In the genomic region with DNA sequence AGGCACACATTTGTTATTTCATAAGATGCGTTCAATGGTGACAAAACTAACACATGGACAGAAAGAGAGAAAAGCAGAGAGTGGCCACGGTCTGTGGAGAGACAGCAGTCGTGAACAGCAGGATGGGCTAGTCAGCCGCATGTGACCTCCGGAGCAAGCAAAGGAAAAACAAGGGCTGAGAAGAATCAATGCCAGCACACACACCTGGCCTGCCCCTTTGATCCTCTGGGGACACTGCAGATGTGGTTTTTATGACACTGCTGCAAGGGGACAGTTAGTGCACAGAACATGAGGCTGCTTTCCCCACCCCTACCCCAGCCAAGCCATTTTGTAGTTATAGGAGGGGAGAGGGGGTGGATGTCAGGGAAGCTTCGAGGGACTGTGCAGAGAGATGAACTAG, we compare ENCODE assay signal across 26 mouse cellular contexts. TPM values are rescaled to one million over a fixed set of nuclear protein-coding genes. Genes with fewer than 3 reads are reported as not detected.
DNase-seq lines count a peak whose midpoint lies in the region; ATAC-seq and TF ChIP-seq lines count a peak whose summit lies in the region.
"Had no signal": no experiment of that assay in that cellular context is flagged by ENCODE, and none has a peak within 500 bp of the region (broad histone marks: within the 10 kb centered on the region; RNA-seq: fewer than 3 reads in every experiment).

No protein-coding gene starts in this region.

- peak; percentile 38 for DNase-seq in liver, postnatal 0 days
- DNase-seq in liver, embryonic 11.5 days (ENCODE audit: low spot score) = no peak
- peak; percentile 43 for DNase-seq in thymus, postnatal 0 days (ENCODE audit: low spot score)
- DNase-seq in thymus, postnatal 36 days = no peak
- peak; percentile 48 for DNase-seq in splenic B cell, adult 2 months (ENCODE audit: low read depth, low spot score)
- DNase-seq in gastrocnemius, postnatal 10 days = no peak
- DNase-seq in left cerebral cortex, postnatal 14 days (ENCODE audit: low spot score in 2 of 2) = no peak
- DNase-seq: adrenal gland, adult 8-10 months; adrenal gland, postnatal 14 days; adrenal gland, postnatal 36 days; cerebellum, adult 11 months; cerebellum, adult 18-20 months; cerebellum, adult 8-10 months; cerebellum, postnatal 10 days; cerebellum, postnatal 25 days had no signal

- H3K27ac ChIP-seq in liver, postnatal 0 days (ENCODE audit: low read depth) = no peak overlapping the region; the same call in 1 of the 2 replicates
- no peak overlapping the region for H3K27ac ChIP-seq in liver, embryonic 11.5 days (ENCODE audit: low read depth, low read length)
- H3K27ac ChIP-seq in bone marrow, adult 2 months (ENCODE audit: control insufficient read depth, insufficient read depth, low read depth, low read length, poor library complexity) = peak overlapping the region; percentile 22; the same call in 1 of the 2 replicates
- H3K27ac ChIP-seq: embryonic facial prominence, embryonic 10.5 days; embryonic facial prominence, embryonic 12.5 days; forebrain, embryonic 10.5 days; forebrain, embryonic 12.5 days had no signal

- no peak overlapping the region for H3K4me2 ChIP-seq in liver, postnatal 0 days (ENCODE audit: low read depth, low read length)
- H3K4me2 ChIP-seq in liver, embryonic 11.5 days = no peak overlapping the region
- H3K4me2 ChIP-seq: embryonic facial prominence, embryonic 12.5 days; forebrain, embryonic 12.5 days had no signal

- H3K27me3 ChIP-seq in liver, postnatal 0 days (ENCODE audit: insufficient read depth, low read length) = no peaks in the 10 kb centered on the region
- no peaks in the 10 kb centered on the region for H3K27me3 ChIP-seq in liver, embryonic 11.5 days (replicated peaks; ENCODE audit: control insufficient read depth, insufficient read depth, low read length)
- H3K27me3 ChIP-seq in splenic B cell, adult 2 months (ENCODE audit: control insufficient read depth, insufficient read depth, low read length, poor library complexity, severe bottlenecking) = no peaks in the 10 kb centered on the region
- H3K27me3 ChIP-seq: embryonic facial prominence, embryonic 12.5 days; forebrain, embryonic 12.5 days; Patski had no signal

- H3K9ac ChIP-seq in liver, postnatal 0 days (replicated peaks) = no peak overlapping the region
- H3K9ac ChIP-seq in liver, embryonic 11.5 days (ENCODE audit: low read depth, low read length) = no peak overlapping the region
- H3K9ac ChIP-seq: embryonic facial prominence, embryonic 12.5 days; forebrain, embryonic 12.5 days had no signal

- no peak overlapping the region for H3K4me3 ChIP-seq in liver, postnatal 0 days (ENCODE audit: low read depth, low read length)
- no peak overlapping the region for H3K4me3 ChIP-seq in liver, embryonic 11.5 days (ENCODE audit: low read depth, low read length)
- no peak overlapping the region for H3K4me3 ChIP-seq in bone marrow, adult 2 months (replicated peaks; ENCODE audit: control insufficient read depth, low read depth, low read length)
- H3K4me3 ChIP-seq: embryonic facial prominence, embryonic 10.5 days; embryonic facial prominence, embryonic 12.5 days; erythroblast, embryonic 14.5 days; forebrain, embryonic 10.5 days; forebrain, embryonic 12.5 days had no signal

- no peak for TF ChIP-seq POLR2A in bone marrow, adult 2 months (IDR thresholded peaks at IDR 0.05; ENCODE audit: borderline replicate concordance, control insufficient read depth, low read depth, low read length)

- no peak for TF ChIP-seq EP300 in liver, postnatal 0 days (IDR thresholded peaks at IDR 0.05; ENCODE audit: low read depth)

- no peaks in the 10 kb centered on the region for H3K4me1 ChIP-seq in liver, postnatal 0 days (ENCODE audit: insufficient read depth)
- peaks cover 16% of the 10 kb centered on the region for H3K4me1 ChIP-seq in liver, embryonic 11.5 days (replicated peaks; ENCODE audit: control insufficient read depth, insufficient read depth, low read length)
- no peaks in the 10 kb centered on the region; the same call in 1 of the 2 replicates for H3K4me1 ChIP-seq in bone marrow, adult 2 months (ENCODE audit: control insufficient read depth, insufficient read depth, low read length)

- 68% methylated on average over 6 of the region's 6 CpGs for WGBS in liver, postnatal 0 days (ENCODE audit: insufficient replicate concordance)
- 86% methylated on average over 6 of the region's 6 CpGs for WGBS in liver, embryonic 11.5 days
- 72% methylated on average over 6 of the region's 6 CpGs for WGBS in bone marrow, adult 2 months

- intact Hi-C loops in left cerebral cortex, postnatal 14 days (cut with DNase I) = no loop called here

- H3K9me3 ChIP-seq in liver, postnatal 0 days (ENCODE audit: low read length) = no peaks in the 10 kb centered on the region
- no peaks in the 10 kb centered on the region for H3K9me3 ChIP-seq in liver, embryonic 11.5 days (ENCODE audit: control insufficient read depth, low read length)
- H3K9me3 ChIP-seq: embryonic facial prominence, embryonic 10.5 days; embryonic facial prominence, embryonic 12.5 days; forebrain, embryonic 10.5 days; forebrain, embryonic 12.5 days; G1E had no signal

- no peak for TF ChIP-seq CTCF in liver, postnatal 0 days (IDR thresholded peaks at IDR 0.05; ENCODE audit: low read depth)
- TF ChIP-seq CTCF in bone marrow, adult 2 months (IDR thresholded peaks at IDR 0.05; ENCODE audit: control insufficient read depth, insufficient read depth, low read length) = no peak

- peak; percentile 74 for ATAC-seq in liver, postnatal 0 days
- ATAC-seq in liver, embryonic 11.5 days (replicated peaks; ENCODE audit: low FRiP score) = no peak
- ATAC-seq: activated CD4-positive, CD25-positive, alpha-beta regulatory T cell, adult 4 months; forebrain, embryonic 14.5 days; forebrain, embryonic 16.5 days; Patski had no signal

- peaks cover 3% of the 10 kb centered on the region; the same call in 1 of the 2 replicates for H3K36me3 ChIP-seq in liver, postnatal 0 days (replicated peaks; ENCODE audit: insufficient read depth, low read length)
- H3K36me3 ChIP-seq in liver, embryonic 11.5 days (ENCODE audit: control insufficient read depth, insufficient read depth, low read length) = no peaks in the 10 kb centered on the region
- no peaks in the 10 kb centered on the region for H3K36me3 ChIP-seq in splenic B cell, adult 2 months (ENCODE audit: control insufficient read depth, insufficient read depth, low read length, poor library complexity, severe bottlenecking)
- H3K36me3 ChIP-seq: embryonic facial prominence, embryonic 10.5 days; embryonic facial prominence, embryonic 12.5 days; forebrain, embryonic 10.5 days; forebrain, embryonic 12.5 days had no signal

RNA-seq across cellular contexts. Expression of a gene that starts 33.0 kb away (rescaled TPM):
- 1.6 TPM in 2 replicates for polyA plus RNA-seq in liver, postnatal 0 days (2015; fragmentation: Nextera tagmentation; extraction: Ambion mirVana)
- 10.7 and 10.9 TPM in 2 replicates for polyA plus RNA-seq in liver, embryonic 11.5 days (2014; fragmentation: Nextera tagmentation; extraction: Ambion mirVana)
- 7.6 and 9.0 TPM in 2 replicates for polyA plus RNA-seq in thymus, postnatal 0 days (2015; fragmentation: Nextera tagmentation; extraction: Ambion mirVana)
- polyA plus RNA-seq in bone marrow, adult 2 months (2011; ENCODE audit: insufficient read depth, insufficient read length, low replicate concordance, missing spikeins) = 1.7 and 2.7 TPM in 2 replicates
- 1 to 10 TPM; 8.8 to 9.8 TPM for total RNA-seq in gastrocnemius, postnatal 10 days (2021)
- 10 to 100 TPM; 20.4 to 21.3 TPM for total RNA-seq in left cerebral cortex, postnatal 14 days (2021)

Comparison
In these comparisons a context has a peak if more than half of its experiments do, and no peak if none do; other contexts are left out.
1. DNase-seq: peak in liver, postnatal 0 days (single experiment), thymus, postnatal 0 days (single experiment) and splenic B cell, adult 2 months (single experiment); none in liver, embryonic 11.5 days (single experiment), thymus, postnatal 36 days (0 of 2), gastrocnemius, postnatal 10 days (single experiment) and left cerebral cortex, postnatal 14 days (0 of 2).